Mouse (Mus musculus) thymus, adult 2 months (tissue): ENCODE data around the gene Sh3rf1.

ENCODE experiments used
- CTCF ChIP-seq: fragments of 200-500 bp; IDR thresholded peaks from 2 replicates; pipeline ENCODE4 v1.5.1; 2012; ENCODE audit warnings: mild to moderate bottlenecking, control low read depth, low read length, moderate library complexity, borderline replicate concordance; ENCODE audit not compliant: control insufficient read depth, poor library complexity, insufficient read depth; ENCODE audit errors: extremely low read depth
- POLR2A ChIP-seq: fragments of 200-500 bp; IDR thresholded peaks from 2 replicates; pipeline ENCODE4 v1.6.1; 2012; ENCODE audit warnings: mild to moderate bottlenecking, low read length, control low read depth, moderate library complexity; ENCODE audit not compliant: control insufficient read depth, poor library complexity, insufficient read depth; ENCODE audit errors: extremely low read depth

GRCm38 (mm10) chr8:61264881-61265280, 41.2 kb downstream of the Sh3rf1 start:
- TF ChIP-seq POLR2A (no peak), CTCF (no peak)
